Mouse (Mus musculus) embryo, embryonic 11.5 days (tissue): Measurements from ENCODE around the gene Vmn1r20.
"Not testable (repeated sequence)": the region's sequence is repeated elsewhere in the genome, so short reads cannot be mapped to it uniquely, and the experiment has no call there.

Source experiments
- DNase-seq: peaks from one replicate; pipeline ENCODE4 v3.0.0-alpha.2; 2012; ENCODE audit warnings: low read depth, low spot score

Gene Vmn1r20

GRCm38 (mm10) chr6:57428630-57429029 is at the start of gene Vmn1r20:
Gene Vmn1r20 (plus strand): TSS chr6:57428930.
- no peak for DNase-seq

GRCm38 (mm10) chr6:57395683-57396082 is 33.0 kb upstream of the Vmn1r20 start, which contains the start of gene Vmn1r18:
Gene Vmn1r18 (minus strand): TSS chr6:57395783.
- no peak for DNase-seq

GRCm38 (mm10) chr6:57403480-57403879 is 25.2 kb upstream of the Vmn1r20 start, which contains the start of gene Vmn1r19:
Gene Vmn1r19 (plus strand): TSS chr6:57403780.
- DNase-seq = not testable (repeated sequence)

GRCm38 (mm10) chr6:57431196-57431595 is 2.5 kb downstream of the Vmn1r20 start:
- DNase-seq = no peak

- not testable (repeated sequence) for DNase-seq
Observed at GRCm38 (mm10) chr6:57468161-57468560, 39.4 kb downstream of the Vmn1r20 start.
